Mouse (Mus musculus): Measurements from ENCODE around the gene Myh3. TPM values are rescaled to one million over a fixed set of nuclear protein-coding genes. Genes with fewer than 3 reads are reported as not detected.

The Myh3 gene
- polyA plus RNA-seq, 1 experiment: 0.09 TPM

DNA sequence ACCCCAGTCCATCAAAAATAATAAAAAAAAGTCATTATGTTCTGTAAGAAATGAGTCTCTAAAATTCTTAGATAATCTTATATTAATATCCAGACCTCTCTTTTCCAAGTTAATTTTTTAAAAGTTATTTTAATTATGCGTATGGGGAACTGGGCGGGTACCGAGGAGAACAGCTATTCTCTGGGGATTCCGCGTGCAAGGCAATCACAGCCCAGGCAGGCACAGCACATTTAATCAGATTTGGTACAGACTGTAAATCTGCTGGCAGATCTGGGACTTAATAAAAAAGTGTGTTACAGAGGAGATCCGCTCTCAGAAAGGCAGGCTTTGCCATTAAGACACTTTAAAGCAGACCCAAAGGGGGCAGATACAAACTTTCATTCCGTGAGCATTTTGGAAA lies 46.8 kb downstream of the Myh3 start:
- Histone ChIP-seq H3K27me3 (ENCODE audit: control insufficient read depth, insufficient read depth, low read length) (no peaks in the 10 kb centered on the region), H3K4me3 (ENCODE audit: control insufficient read depth, low read depth, low read length) (no peak overlapping the region), H3K4me1 (ENCODE audit: control insufficient read depth, insufficient read depth, low read length) (peaks cover 2% of the 10 kb centered on the region; the same call in 1 of the 2 replicates), H3K36me3 (ENCODE audit: control insufficient read depth, insufficient read depth, low read length) (no peaks in the 10 kb centered on the region), H3K27ac (ENCODE audit: control insufficient read depth, insufficient read depth, low read depth, low read length) (no peak overlapping the region)
- TF ChIP-seq POLR2A (IDR thresholded peaks at IDR 0.05; ENCODE audit: control insufficient read depth, low read depth, low read length): no peak
- no peak for TF ChIP-seq CTCF (IDR thresholded peaks at IDR 0.05; ENCODE audit: control insufficient read depth, insufficient read depth, insufficient replicate concordance, low read depth, low read length)

DNA sequence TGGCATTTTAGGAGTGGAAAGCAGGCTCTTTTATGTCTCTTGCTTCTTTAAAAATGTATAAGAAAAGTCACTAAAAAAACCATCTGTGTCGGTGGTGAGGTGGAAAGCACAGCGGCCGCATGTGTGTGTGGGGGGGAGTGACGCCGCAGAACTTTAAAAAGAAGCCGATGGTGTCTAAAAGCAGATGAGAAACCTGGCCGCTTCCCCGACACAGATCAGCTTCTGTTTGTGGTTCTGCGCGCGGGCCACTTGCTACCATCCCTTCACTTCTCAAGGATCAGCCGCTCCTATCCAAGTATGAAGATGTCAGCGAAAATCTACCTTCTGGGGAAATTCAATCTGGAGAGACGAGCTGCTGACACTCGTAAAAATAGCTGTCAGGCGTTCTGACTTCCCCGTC lies 47.3 kb downstream of the Myh3 start:
- Histone ChIP-seq H3K4me3 (ENCODE audit: control insufficient read depth, low read depth, low read length) (no peak overlapping the region), H3K36me3 (ENCODE audit: control insufficient read depth, insufficient read depth, low read length) (no peaks in the 10 kb centered on the region), H3K27me3 (ENCODE audit: control insufficient read depth, insufficient read depth, low read length) (no peaks in the 10 kb centered on the region), H3K27ac (ENCODE audit: control insufficient read depth, insufficient read depth, low read depth, low read length) (no peak overlapping the region), H3K4me1 (ENCODE audit: control insufficient read depth, insufficient read depth, low read length) (peaks cover 2% of the 10 kb centered on the region; the same call in 1 of the 2 replicates)
- no peak for TF ChIP-seq CTCF (IDR thresholded peaks at IDR 0.05; ENCODE audit: control insufficient read depth, insufficient read depth, insufficient replicate concordance, low read depth, low read length)
- no peak for TF ChIP-seq POLR2A (IDR thresholded peaks at IDR 0.05; ENCODE audit: control insufficient read depth, low read depth, low read length)

DNA sequence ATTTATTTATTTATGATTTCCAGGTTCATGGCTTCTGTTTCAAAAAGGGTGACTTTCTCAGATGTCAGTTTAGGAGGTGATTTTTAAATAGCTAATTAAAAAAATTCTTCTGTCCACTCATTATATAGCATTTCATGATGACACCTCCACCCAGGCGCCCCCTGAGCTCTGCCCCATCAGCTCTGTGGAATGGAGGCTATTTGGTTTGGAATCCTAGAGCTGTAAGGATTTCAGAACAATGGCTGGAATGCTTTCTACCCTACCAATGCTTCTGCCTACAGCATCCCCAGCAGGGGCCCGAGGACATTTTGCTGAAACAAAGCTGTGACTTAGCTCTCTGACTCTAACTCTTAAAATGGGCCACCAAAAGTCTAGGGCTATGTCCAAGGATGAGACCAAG lies 55.4 kb downstream of the Myh3 start:
- Histone ChIP-seq H3K4me3 (ENCODE audit: control insufficient read depth, low read depth, low read length) (no peak overlapping the region), H3K36me3 (ENCODE audit: control insufficient read depth, insufficient read depth, low read length) (no peaks in the 10 kb centered on the region), H3K27ac (ENCODE audit: control insufficient read depth, insufficient read depth, low read depth, low read length) (no peak overlapping the region), H3K27me3 (ENCODE audit: control insufficient read depth, insufficient read depth, low read length) (no peaks in the 10 kb centered on the region), H3K4me1 (ENCODE audit: control insufficient read depth, insufficient read depth, low read length) (no peaks in the 10 kb centered on the region)
- TF ChIP-seq POLR2A (IDR thresholded peaks at IDR 0.05; ENCODE audit: control insufficient read depth, low read depth, low read length): no peak
- TF ChIP-seq CTCF (IDR thresholded peaks at IDR 0.05; ENCODE audit: control insufficient read depth, insufficient read depth, insufficient replicate concordance, low read depth, low read length): no peak

DNA sequence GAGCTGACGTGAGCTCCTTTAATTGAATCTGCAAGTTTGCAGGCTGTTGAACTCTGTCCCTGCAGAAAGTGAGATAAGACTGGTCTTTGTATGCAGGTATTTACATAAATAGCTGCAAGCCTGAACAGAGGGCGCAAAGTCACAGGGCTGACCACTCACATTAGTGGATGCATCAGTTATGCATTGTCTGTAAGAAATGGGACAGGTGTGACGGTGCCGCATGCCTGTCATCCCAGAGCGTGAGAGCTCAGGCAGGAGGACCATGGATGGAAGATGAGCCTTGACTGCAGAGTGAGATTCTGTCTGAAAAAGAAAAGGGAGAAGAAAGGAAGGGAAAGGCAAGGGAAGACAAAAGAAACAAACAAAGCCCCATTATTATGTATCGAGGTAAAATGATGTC lies 56.6 kb downstream of the Myh3 start:
- TF ChIP-seq POLR2A (IDR thresholded peaks at IDR 0.05; ENCODE audit: control insufficient read depth, low read depth, low read length) (no peak), CTCF (IDR thresholded peaks at IDR 0.05; ENCODE audit: control insufficient read depth, insufficient read depth, insufficient replicate concordance, low read depth, low read length) (no peak)
- Histone ChIP-seq H3K4me1 (ENCODE audit: control insufficient read depth, insufficient read depth, low read length) (no peaks in the 10 kb centered on the region), H3K27ac (ENCODE audit: control insufficient read depth, insufficient read depth, low read depth, low read length) (no peak overlapping the region), H3K27me3 (ENCODE audit: control insufficient read depth, insufficient read depth, low read length) (no peaks in the 10 kb centered on the region), H3K36me3 (ENCODE audit: control insufficient read depth, insufficient read depth, low read length) (no peaks in the 10 kb centered on the region), H3K4me3 (ENCODE audit: control insufficient read depth, low read depth, low read length) (no peak overlapping the region)

DNA sequence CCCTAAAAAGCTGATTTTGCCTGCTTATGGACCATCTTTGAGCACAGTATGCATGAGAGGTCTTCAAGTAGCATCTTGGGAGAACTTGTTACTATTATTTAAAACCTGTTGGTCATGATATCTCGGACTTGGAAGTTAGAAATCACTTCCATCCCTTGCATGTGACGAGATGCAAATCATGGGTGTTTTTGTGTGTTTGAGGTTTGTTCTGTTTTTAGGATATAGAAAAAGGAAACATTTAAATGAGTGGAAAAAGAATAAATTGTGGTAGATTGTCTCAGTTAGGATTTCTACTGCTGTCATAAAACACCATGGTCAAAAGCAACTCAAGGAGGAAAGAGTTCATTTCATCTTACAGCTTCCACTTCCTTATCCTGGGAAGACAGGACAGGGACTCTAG lies 57.4 kb downstream of the Myh3 start:
- Histone ChIP-seq H3K4me1 (ENCODE audit: control insufficient read depth, insufficient read depth, low read length) (no peaks in the 10 kb centered on the region), H3K27ac (ENCODE audit: control insufficient read depth, insufficient read depth, low read depth, low read length) (no peak overlapping the region), H3K27me3 (ENCODE audit: control insufficient read depth, insufficient read depth, low read length) (no peaks in the 10 kb centered on the region), H3K36me3 (ENCODE audit: control insufficient read depth, insufficient read depth, low read length) (no peaks in the 10 kb centered on the region), H3K4me3 (ENCODE audit: control insufficient read depth, low read depth, low read length) (no peak overlapping the region)
- no peak for TF ChIP-seq CTCF (IDR thresholded peaks at IDR 0.05; ENCODE audit: control insufficient read depth, insufficient read depth, insufficient replicate concordance, low read depth, low read length)
- TF ChIP-seq POLR2A (IDR thresholded peaks at IDR 0.05; ENCODE audit: control insufficient read depth, low read depth, low read length): no peak

DNA sequence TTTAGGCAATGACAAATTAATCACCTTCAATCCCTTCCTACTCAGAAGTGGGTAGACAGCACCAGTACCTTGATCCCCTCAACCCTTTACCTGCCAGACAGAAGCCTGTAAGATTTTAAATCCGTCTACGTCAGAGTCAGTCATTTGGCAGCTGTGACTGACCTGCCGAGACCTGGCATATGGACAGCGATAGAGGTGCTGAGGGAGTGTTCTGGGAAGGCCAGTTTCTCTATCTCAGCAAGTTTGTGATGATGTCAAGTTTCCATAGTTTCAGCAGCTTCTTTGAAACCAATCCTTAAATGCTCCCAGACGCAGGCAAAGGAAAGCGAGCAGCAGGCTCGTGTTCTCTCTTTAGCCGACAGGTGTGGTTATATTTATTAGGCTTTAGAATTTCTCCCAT lies 61.5 kb downstream of the Myh3 start:
- Histone ChIP-seq H3K27me3 (ENCODE audit: control insufficient read depth, insufficient read depth, low read length) (no peaks in the 10 kb centered on the region), H3K4me3 (ENCODE audit: control insufficient read depth, low read depth, low read length) (no peak overlapping the region), H3K27ac (ENCODE audit: control insufficient read depth, insufficient read depth, low read depth, low read length) (no peak overlapping the region), H3K4me1 (ENCODE audit: control insufficient read depth, insufficient read depth, low read length) (no peaks in the 10 kb centered on the region), H3K36me3 (ENCODE audit: control insufficient read depth, insufficient read depth, low read length) (no peaks in the 10 kb centered on the region)
- TF ChIP-seq CTCF (IDR thresholded peaks at IDR 0.05; ENCODE audit: control insufficient read depth, insufficient read depth, insufficient replicate concordance, low read depth, low read length) (no peak), POLR2A (IDR thresholded peaks at IDR 0.05; ENCODE audit: control insufficient read depth, low read depth, low read length) (no peak)

DNA sequence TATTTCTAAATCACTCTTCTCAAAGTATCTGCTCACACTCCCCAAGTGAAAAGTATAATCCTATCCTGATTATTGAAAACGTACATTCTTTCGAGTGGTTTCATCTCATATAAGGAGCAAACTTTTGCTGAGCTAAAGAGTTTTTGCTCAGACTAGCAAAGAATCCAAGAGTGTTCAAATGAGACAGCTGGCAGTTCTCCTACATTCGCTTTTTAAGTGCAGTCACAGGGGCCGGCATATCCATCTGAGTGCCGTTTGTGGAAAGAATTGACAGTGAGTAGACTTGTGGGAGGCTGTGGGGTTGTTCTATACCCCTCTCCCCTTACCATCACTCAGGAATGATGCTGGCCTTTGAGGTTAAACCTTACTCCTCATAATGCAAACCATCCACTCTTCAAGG lies 62.1 kb downstream of the Myh3 start:
- Histone ChIP-seq H3K4me1 (ENCODE audit: control insufficient read depth, insufficient read depth, low read length) (no peaks in the 10 kb centered on the region), H3K27me3 (ENCODE audit: control insufficient read depth, insufficient read depth, low read length) (no peaks in the 10 kb centered on the region), H3K4me3 (ENCODE audit: control insufficient read depth, low read depth, low read length) (no peak overlapping the region), H3K27ac (ENCODE audit: control insufficient read depth, insufficient read depth, low read depth, low read length) (no peak overlapping the region), H3K36me3 (ENCODE audit: control insufficient read depth, insufficient read depth, low read length) (no peaks in the 10 kb centered on the region)
- TF ChIP-seq CTCF (IDR thresholded peaks at IDR 0.05; ENCODE audit: control insufficient read depth, insufficient read depth, insufficient replicate concordance, low read depth, low read length): no peak
- no peak for TF ChIP-seq POLR2A (IDR thresholded peaks at IDR 0.05; ENCODE audit: control insufficient read depth, low read depth, low read length)

DNA sequence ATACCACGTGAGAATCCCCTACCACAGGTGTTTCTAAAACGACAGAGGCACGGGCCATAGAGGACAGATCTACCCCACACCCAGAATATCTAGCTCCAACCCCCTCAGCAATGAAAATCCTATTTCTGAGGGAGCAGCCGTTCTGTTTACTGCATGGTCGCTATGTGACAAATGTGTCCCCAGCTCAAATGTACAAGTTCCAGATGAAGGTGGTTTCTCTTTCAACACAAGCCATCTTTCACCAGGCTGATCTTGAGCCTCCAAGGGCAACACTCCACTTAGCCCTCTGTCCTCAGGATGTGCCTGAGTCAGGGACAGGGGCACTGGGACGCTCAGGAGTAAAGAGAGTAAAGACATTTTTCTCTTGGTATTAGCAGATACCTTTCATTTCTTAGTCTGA lies 62.9 kb downstream of the Myh3 start:
- TF ChIP-seq CTCF (IDR thresholded peaks at IDR 0.05; ENCODE audit: control insufficient read depth, insufficient read depth, insufficient replicate concordance, low read depth, low read length): no peak
- TF ChIP-seq POLR2A (IDR thresholded peaks at IDR 0.05; ENCODE audit: control insufficient read depth, low read depth, low read length): no peak
- H3K27me3 ChIP-seq (ENCODE audit: control insufficient read depth, insufficient read depth, low read length): no peaks in the 10 kb centered on the region
- no peak overlapping the region for H3K27ac ChIP-seq (ENCODE audit: control insufficient read depth, insufficient read depth, low read depth, low read length)
- H3K4me1 ChIP-seq (ENCODE audit: control insufficient read depth, insufficient read depth, low read length): no peaks in the 10 kb centered on the region
- no peak overlapping the region for H3K4me3 ChIP-seq (ENCODE audit: control insufficient read depth, low read depth, low read length)
- no peaks in the 10 kb centered on the region for H3K36me3 ChIP-seq (ENCODE audit: control insufficient read depth, insufficient read depth, low read length)

All from testis, adult 2 months (tissue).